Mouse (Mus musculus): Measurements from ENCODE around the gene Cyth2.
A peak's percentile ranks its signal among the peaks of the same experiment; 100 is the strongest.

Gene Cyth2

GRCm38 (mm10) chr7:45813787-45814779, at the start of gene Cyth2:
Gene Cyth2, minus strand, starts transcription at chr7:45814581.
- DNase-seq (ENCODE audit: low spot score in 2 of 2) = peak; percentile 97 to 99

- no peak for DNase-seq (ENCODE audit: low spot score in 2 of 2)
Observed at GRCm38 (mm10) chr7:45862804-45863203, 48.4 kb upstream of the Cyth2 start.

DNA sequence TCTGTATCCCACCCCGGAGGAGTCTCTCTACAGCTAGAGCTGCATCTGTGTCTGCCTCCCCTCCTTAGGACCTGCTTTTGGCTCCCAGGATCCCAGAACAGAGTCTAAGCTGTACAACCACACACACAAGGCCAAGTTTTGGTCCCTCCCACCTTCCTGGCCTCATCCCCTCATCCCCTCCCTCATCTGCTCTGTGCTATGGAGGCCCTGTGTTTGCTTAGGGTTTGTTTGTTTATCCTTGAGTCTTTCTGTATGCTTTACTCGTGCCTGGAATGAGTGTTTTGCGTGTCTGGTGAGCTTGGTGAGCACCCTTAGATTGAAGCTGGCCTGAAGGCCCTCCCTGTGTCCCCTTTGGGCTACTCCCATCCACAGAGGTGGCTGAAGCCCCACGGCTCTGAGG, 44.6 kb upstream of the Cyth2 start:
- DNase-seq (ENCODE audit: low spot score in 2 of 2) = no peak

DNA sequence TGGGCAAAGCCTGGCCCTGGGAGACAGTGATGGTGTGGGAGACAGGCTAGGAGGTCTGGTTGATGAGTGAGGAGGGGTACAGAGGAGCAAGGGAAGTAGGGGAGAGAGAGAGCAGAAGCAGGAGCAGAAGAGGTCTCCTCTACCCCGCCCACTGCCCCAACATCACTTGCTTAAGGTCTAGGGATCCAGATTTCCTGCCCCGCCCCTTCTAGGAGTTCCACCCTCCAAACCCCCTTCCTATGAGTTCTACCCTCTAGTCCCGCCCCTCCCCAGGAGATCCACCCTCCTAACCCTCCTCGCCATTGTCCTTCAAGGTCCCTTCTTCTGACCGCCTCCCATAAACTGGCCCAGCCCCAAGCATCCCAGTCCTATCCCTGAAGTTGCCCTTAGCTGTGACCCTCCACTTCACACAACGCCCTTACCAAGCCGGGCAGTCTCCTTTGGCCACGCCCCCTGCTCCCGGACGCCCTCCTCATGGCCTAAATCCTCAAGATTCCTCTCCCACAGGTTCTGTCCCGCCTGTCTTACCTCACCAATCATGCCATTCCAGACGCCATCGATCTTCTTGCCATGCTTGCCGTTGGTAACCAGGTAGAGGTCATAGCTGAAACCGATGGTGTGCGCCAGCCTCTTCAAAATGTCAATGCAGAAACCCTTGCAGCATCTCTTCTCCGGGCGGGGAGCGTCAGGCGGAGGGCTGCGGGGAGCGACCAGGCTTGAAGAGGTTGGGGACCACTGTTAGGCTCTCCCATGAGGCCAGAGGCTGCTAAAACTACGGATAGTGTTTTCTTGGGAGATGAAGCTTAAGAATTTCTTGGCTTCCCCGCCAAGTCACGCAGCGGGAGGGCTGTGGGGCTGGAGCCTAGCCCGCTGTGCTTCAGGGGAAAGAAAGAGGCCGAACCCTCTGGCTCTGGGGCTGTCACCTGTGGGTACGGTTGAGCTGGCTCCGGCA, 42.8 kb upstream of the Cyth2 start:
- no peak for DNase-seq (ENCODE audit: low spot score in 2 of 2)

GRCm38 (mm10) chr7:45853089-45853488, 38.7 kb upstream of the Cyth2 start:
- DNase-seq (ENCODE audit: low spot score in 2 of 2) = no peak

GRCm38 (mm10) chr7:45850661-45851060, 36.3 kb upstream of the Cyth2 start:
- DNase-seq (ENCODE audit: low spot score in 2 of 2) = no peak

DNA sequence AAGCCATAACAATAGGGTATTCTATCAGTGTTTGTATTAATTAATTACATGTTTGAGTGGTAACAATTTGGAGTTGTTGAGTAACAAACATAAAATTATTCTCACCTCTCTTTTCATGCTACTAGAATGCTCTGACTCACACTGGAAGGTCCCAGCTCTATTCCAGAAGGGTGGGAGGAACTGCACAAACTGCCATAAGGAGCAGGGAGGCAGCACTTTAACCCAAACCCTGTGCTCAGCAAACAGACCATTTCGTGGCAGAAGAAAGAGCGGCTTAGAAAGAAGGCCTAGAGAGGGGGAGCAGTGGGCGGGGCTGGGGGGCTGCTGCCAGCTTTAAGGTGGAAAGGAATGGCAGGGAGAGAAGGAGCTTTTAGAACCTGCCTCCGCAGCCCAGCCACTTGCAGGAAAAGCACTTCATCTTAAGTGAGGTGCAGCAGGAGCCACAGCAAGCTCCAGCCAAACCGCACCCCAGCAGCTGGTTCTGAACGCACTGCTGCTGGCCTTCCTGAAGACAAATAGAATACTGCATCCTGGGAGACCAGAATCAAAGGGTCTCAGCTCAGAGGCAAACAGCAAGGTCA, 34.2 kb upstream of the Cyth2 start:
- DNase-seq (ENCODE audit: low spot score in 2 of 2) = no peak

DNA sequence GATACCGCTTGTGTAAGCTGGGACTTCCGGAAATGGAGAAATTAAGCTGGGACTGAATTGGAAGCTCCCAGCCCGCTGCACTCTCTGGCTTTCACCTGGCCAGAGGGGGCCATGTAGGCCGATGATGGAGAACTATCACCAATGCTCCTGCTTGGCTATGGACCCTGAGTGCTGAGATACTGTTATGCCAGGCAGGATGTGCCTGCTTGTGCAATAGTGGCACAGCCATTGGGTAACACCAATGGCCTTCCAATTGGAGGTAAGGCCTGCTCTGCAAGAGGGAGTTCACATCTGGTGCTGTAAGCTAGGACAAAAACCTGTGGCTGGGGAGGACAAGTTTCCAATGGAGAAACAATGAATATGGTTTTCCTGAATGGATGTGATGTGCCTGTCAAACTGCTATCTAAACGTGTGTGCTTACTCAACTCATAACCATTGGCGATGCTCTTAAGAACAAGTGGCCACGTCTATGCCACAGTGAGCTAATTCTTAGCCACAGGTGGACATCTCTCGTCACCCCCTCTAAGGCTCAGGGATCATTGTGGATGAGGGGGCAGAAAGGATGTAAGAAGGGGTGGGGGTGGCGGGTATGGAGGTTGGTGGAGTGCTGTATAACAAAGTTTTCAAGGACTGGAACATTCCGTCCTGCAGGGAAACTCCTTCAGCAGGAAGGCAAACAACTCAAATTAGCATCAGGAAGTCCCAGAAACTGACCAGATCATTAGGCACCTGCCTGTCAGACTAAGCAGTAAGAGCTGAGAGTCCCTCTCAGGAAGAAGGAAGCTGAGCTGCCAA, 28.8 kb upstream of the Cyth2 start:
- DNase-seq (ENCODE audit: low spot score in 2 of 2) = no peak

DNA sequence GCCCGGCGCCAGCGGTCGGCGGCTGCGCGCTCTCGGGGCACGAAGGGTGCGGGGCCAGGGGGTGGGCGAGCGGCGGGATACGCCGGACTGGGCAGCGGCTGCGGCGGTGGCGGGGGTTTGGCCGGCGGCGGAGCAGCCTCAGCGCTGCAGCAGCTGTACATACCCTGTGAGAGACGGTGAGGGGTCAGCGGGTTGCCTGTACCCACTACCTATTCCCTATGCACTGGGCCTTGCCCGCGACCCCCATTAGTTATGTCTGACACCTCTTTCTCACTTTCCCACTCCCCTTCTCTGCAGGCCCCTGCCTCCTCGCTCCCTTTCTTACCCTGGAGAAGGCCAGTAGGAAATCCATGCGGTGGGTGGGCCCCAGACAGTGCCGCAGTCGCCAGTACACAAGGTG, 19.5 kb upstream of the Cyth2 start:
- DNase-seq (ENCODE audit: low spot score in 2 of 2) = no peak

DNA sequence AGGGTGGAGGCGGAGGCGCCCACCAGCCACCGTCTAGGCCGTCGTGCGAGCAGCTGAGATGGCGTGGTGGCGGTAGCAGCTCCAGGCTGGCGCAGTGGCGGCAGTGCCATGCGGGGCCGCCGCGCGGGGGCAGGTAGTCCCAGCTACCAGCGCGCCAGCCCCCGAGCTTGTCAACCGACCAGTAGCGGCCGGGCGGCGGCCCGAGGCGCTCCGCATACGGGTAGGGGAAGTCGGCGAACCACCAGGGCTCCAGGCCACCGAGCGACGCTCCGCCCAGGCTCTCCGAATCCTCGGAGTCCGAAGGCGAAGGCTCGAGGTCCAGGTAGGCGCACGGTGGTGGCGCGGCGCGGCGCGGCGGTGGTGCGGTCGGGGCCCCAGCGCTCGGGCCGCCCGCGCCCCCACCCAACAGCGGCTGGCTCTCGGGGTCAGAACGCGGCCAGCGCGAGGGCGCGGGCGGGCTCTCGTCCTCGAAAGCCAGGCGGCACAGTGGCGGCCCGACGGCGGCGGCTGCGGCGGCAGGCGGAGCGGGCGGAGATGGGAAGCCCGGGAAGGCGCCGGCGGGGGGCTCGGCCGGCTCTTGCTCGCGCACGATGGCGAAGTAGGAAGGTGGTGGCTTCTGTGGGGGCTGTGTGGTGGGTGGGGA, 18.9 kb upstream of the Cyth2 start:
- DNase-seq (ENCODE audit: low spot score in 2 of 2) = no peak

DNA sequence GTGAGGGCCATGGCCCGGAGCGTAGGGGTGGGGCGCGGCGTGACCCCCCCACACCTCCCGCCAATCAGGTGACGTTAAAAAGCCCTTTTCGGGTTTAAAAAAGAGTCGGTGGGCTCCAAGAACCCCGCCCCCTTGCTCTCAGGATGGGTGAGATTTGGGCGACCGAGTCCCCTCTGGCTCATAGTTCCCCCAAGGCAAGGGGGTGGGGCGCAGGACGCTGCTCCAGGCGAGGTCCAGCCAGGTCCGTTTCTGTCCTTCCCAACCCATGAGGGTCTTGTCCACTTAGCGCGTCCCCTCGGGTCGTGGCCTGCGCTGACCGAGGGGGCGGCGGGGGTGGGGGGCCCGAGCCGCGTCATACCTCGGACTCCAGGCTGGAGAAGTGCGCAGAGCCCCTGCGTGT, 18.0 kb upstream of the Cyth2 start:
- no peak for DNase-seq (ENCODE audit: low spot score in 2 of 2)

DNA sequence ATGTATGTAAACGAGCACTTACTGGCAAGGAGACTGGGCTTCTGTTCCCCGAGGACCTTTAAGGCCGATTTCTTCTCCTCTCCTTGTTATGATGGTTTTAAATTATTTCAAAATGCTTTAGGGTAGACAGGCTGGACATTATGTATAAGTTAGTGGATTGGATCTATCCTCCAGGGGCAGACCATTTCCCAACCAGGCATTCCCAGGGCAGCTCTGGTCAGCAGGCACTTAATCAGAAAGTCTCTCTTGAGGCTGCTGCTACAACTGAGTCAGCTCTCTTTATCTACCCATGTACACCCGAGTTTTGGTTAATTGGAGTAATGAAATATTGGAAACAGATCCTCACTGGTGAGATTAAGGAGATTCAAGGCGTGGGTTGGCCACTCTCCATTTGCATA, 16.7 kb upstream of the Cyth2 start:
- no peak for DNase-seq (ENCODE audit: low spot score in 2 of 2)

- peak; percentile 77 to 80 for DNase-seq (ENCODE audit: low spot score in 2 of 2)
Observed at GRCm38 (mm10) chr7:45830427-45831127, 16.2 kb upstream of the Cyth2 start, which contains the start of gene Grwd1. Gene Grwd1, minus strand, starts transcription at chr7:45830944.

- DNase-seq (ENCODE audit: low spot score in 2 of 2) = no peak
Observed at GRCm38 (mm10) chr7:45826631-45827030, 12.2 kb upstream of the Cyth2 start.

DNA sequence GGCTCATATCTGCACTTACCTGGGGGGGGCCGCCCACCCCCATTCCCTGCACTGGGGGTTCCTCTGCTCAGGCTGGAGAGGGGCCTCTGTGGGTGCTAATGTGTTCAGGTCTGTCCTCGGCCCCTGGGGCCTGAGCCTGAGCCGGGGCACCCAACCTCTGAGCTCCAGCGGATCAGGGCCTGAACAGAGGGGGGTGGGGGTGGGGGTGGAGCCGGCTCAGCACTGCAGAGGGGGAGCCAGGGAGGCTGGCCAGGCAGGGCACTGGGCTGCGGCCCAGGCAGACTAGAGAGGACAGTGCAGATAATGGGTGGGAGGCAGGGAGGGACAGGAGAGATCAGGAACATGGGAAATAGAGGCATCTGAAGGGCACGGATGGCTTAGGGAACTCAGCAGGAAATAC, 10.2 kb upstream of the Cyth2 start, which contains the start of gene Kcnj14:
Gene Kcnj14, minus strand, starts transcription at position 185 of the 400 bp plus-strand sequence.
- DNase-seq (ENCODE audit: low spot score in 2 of 2) = no peak

GRCm38 (mm10) chr7:45820913-45821312, 6.5 kb upstream of the Cyth2 start:
- DNase-seq (ENCODE audit: low spot score in 2 of 2) = no peak

GRCm38 (mm10) chr7:45819843-45820242, 5.5 kb upstream of the Cyth2 start:
- DNase-seq (ENCODE audit: low spot score in 2 of 2) = no peak

- DNase-seq (ENCODE audit: low spot score in 2 of 2) = no peak
Observed at GRCm38 (mm10) chr7:45815984-45816351, 1.6 kb upstream of the Cyth2 start.

DNA sequence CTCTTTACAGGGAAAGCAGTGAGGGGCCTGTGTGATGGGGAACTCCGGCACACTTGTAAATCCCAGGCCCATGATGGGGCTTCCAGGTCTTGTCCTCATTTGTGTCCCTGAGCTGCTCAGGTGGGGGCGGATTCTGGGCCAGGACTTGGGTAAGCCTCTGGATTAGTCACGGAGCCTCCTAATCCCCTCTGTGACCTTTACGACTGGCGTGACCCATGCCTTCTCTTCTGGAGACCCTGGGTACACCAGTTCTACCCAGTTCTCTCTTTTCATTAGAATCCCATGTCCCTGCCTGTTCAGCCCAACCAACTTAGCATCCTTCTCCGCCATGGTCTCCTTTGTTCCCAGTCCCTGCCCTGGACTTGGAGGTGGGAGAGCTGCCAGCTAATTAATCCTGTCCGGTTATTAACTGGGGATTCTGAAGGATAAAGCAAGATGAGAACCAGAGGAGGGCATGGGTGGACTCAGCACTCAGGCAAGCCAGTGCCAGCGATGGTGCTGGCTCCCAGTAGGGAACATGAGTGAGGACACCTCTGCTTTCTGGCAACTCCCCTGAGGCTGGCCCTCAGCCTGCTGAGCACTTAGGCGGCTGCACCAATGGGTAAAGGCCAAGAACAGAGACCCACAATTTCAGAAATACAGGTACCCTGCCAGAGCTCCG, 1.1 kb upstream of the Cyth2 start:
- DNase-seq (ENCODE audit: low spot score in 2 of 2) = no peak
